Mouse (Mus musculus) liver, embryonic 16.5 days (tissue): Measurements from ENCODE around the gene Med24. TPM values are rescaled to one million over a fixed set of nuclear protein-coding genes. Genes with fewer than 3 reads are reported as not detected.
"Not testable (repeated sequence)": the region's sequence is repeated elsewhere in the genome, so short reads cannot be mapped to it uniquely, and the experiment has no call there.

ENCODE experiments used
- ATAC-seq: fragments of 200-750 bp; cut with Nextera tagmentation; 2 replicates; pipeline ENCODE4 v1.8.0; 2017; ENCODE audit warnings: low read depth, mild to moderate bottlenecking, moderate number of reproducible peaks, moderate library complexity
- H3K27ac ChIP-seq: fragments of 300-500 bp; sonication (generic); 2 replicates; pipeline ENCODE4 v1.5.1; 2014; ENCODE audit warnings: mild to moderate bottlenecking, low read length
- H3K27me3 ChIP-seq: fragments of 300-500 bp; sonication (generic); 2 replicates; pipeline ENCODE4 v1.6.1; 2014; ENCODE audit warnings: low read depth, low read length, mixed read lengths; ENCODE audit not compliant: control insufficient read depth, insufficient read depth
- H3K36me3 ChIP-seq: fragments of 300-500 bp; sonication (generic); 2 replicates; pipeline ENCODE4 v1.6.1; 2014; ENCODE audit warnings: mild to moderate bottlenecking; ENCODE audit not compliant: control insufficient read depth, insufficient read depth
- H3K4me1 ChIP-seq: fragments of 300-500 bp; sonication (generic); 2 replicates; pipeline ENCODE4 v1.6.1; 2014; ENCODE audit warnings: low read depth, low read length, mixed read lengths; ENCODE audit not compliant: control insufficient read depth
- H3K4me2 ChIP-seq: fragments of 300-500 bp; sonication (generic); 2 replicates; pipeline ENCODE4 v1.6.1; 2014; ENCODE audit warnings: low read depth, low read length, mixed read lengths
- H3K4me3 ChIP-seq: fragments of 300-500 bp; sonication (generic); 2 replicates; pipeline ENCODE4 v1.5.1; 2014; ENCODE audit warnings: low read depth, mild to moderate bottlenecking, low read length
- H3K9ac ChIP-seq: fragments of 300-500 bp; sonication (generic); 2 replicates; pipeline ENCODE4 v1.6.1; 2014; ENCODE audit warnings: low read depth, low read length
- H3K9me3 ChIP-seq: fragments of 300-500 bp; sonication (generic); replicated peaks from 2 replicates; pipeline ENCODE4 v1.6.1; 2016; ENCODE audit warnings: low read length; ENCODE audit not compliant: control insufficient read depth
- WGBS: fragments of 180-500 bp; shearing (Covaris S2); extraction: QIAGEN DNeasy Blood & Tissue Kit; methylation state at CpG from one replicate; pipeline ENCODE4 v1.1.7; 2014; ENCODE audit not compliant: insufficient replicate concordance; 5-methylcytosine and 5-hydroxymethylcytosine counted together
- polyA plus RNA-seq: library from polyadenylated mRNA; unstranded; fragments of >200 nt; fragmentation: Nextera tagmentation; extraction: Ambion mirVana; gene quantifications from 2 replicates; pipeline ENCODE4 v1.2.1, GENCODE M21; 2015

Med24 gene
- polyA plus RNA-seq, 1 experiment from 2014 or later: 23.8 TPM

GRCm38 (mm10) chr11:98737220-98737619 is 8.0 kb upstream of the Med24 start:
- H3K4me1 ChIP-seq: peaks cover 29% of the 10 kb centered on the region
- not testable (repeated sequence) for H3K36me3 ChIP-seq, H3K27me3 ChIP-seq, H3K9me3 ChIP-seq, H3K4me3 ChIP-seq, H3K4me2 ChIP-seq, ATAC-seq, H3K27ac ChIP-seq, H3K9ac ChIP-seq
- WGBS: 58% methylated on average over 2 of the region's 2 CpGs

GRCm38 (mm10) chr11:98736176-98736575 is 6.9 kb upstream of the Med24 start:
- WGBS: 71% methylated on average over 1 of the region's 1 CpGs

GRCm38 (mm10) chr11:98735111-98735510 is 5.9 kb upstream of the Med24 start:
- peaks cover 3% of the 10 kb centered on the region; the same call in 1 of the 2 replicates for H3K9me3 ChIP-seq
- H3K27ac ChIP-seq: no peak overlapping the region
- ATAC-seq: no peak
- H3K4me3 ChIP-seq: no peak overlapping the region
- no peaks in the 10 kb centered on the region for H3K36me3 ChIP-seq
- no peaks in the 10 kb centered on the region for H3K27me3 ChIP-seq
- no peak overlapping the region for H3K9ac ChIP-seq
- WGBS: 82% methylated on average over 4 of the region's 4 CpGs
- peaks cover 20% of the 10 kb centered on the region for H3K4me1 ChIP-seq
- no peak overlapping the region for H3K4me2 ChIP-seq

More at GRCm38 (mm10) chr11:98736176-98736575, 6.9 kb upstream of the Med24 start:
- Histone ChIP-seq H3K36me3 (no peaks in the 10 kb centered on the region), H3K4me1 (peaks cover 29% of the 10 kb centered on the region), H3K4me2 (no peak overlapping the region), H3K4me3 (no peak overlapping the region), H3K9me3 (peaks cover 3% of the 10 kb centered on the region; the same call in 1 of the 2 replicates), H3K27ac (no peak overlapping the region), H3K9ac (no peak overlapping the region), H3K27me3 (no peaks in the 10 kb centered on the region)
- no peak for ATAC-seq

- Histone ChIP-seq H3K4me3 (no peak overlapping the region), H3K4me2 (no peak overlapping the region), H3K36me3 (no peaks in the 10 kb centered on the region), H3K27ac (no peak overlapping the region), H3K27me3 (no peaks in the 10 kb centered on the region), H3K9ac (no peak overlapping the region), H3K9me3 (peaks cover 3% of the 10 kb centered on the region; the same call in 1 of the 2 replicates), H3K4me1 (peaks cover 12% of the 10 kb centered on the region)
- ATAC-seq: no peak
- WGBS: 71% methylated on average over 3 of the region's 3 CpGs
Measured at GRCm38 (mm10) chr11:98734020-98734419, 4.8 kb upstream of the Med24 start.

DNA sequence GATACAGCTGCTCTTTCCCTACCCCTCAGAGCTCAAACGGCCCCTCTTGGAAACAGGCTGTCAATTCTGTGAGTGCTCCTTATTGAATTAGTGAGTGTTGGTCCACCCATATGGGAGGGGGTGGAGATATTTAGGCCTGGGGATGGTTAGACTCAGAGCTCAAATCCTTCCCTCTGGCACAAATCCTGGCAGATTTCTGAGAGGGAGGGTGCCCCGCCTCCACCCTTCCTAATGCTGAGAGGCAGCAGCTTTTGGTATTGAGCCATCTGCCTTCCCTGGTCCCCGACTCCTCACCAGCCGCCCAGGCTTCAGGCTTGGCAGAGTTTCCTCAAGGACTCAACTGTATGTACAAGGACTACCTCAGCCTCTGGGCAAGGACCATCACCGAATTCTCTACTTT is 1.9 kb upstream of the Med24 start:
- Histone ChIP-seq H3K4me1 (peaks cover 9% of the 10 kb centered on the region), H3K36me3 (no peaks in the 10 kb centered on the region; the same call in 1 of the 2 replicates), H3K9ac (no peak overlapping the region), H3K9me3 (peaks cover 3% of the 10 kb centered on the region; the same call in 1 of the 2 replicates), H3K27me3 (no peaks in the 10 kb centered on the region), H3K4me3 (no peak overlapping the region), H3K4me2 (no peak overlapping the region), H3K27ac (no peak overlapping the region)
- 54% methylated on average over 5 of the region's 5 CpGs for WGBS
- ATAC-seq: no peak

- Histone ChIP-seq H3K9me3 (peaks cover 3% of the 10 kb centered on the region; the same call in 1 of the 2 replicates), H3K27me3 (no peaks in the 10 kb centered on the region), H3K4me2 (no peak overlapping the region), H3K36me3 (no peaks in the 10 kb centered on the region; the same call in 1 of the 2 replicates), H3K27ac (no peak overlapping the region), H3K4me3 (no peak overlapping the region), H3K9ac (no peak overlapping the region), H3K4me1 (peaks cover 9% of the 10 kb centered on the region)
- 59% methylated on average over 4 of the region's 4 CpGs for WGBS
- ATAC-seq: no peak
Measured at GRCm38 (mm10) chr11:98730727-98731126, 1.5 kb upstream of the Med24 start.

DNA sequence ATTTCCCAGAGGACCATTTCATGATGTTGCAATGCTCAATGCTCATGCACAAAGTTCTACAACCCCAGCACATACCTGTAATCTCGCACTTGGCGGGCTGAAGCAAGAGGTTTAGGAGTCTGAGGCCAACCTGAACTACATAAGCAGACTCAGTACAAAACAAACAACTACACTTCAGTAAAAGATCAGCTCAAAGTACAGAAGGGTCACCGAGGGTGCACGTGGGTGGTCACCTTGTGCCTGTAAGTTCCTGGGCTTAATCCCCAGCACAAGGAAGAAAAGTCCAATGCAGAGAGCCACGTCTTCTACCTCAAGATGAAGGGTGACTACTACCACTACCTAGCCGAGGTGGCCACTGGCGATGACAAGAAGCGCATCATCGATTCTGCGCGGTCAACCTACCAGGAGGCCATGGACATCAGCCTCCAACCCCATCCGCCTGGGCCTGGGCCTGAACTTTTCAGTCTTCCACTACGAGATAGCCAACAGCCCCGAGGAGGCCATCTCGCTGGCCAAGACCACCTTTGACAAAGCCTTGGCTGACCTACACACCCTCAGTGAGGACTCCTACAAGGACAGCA is 3.2 kb downstream of the Med24 start:
- Histone ChIP-seq H3K9me3 (no peaks in the 10 kb centered on the region), H3K36me3 (no peaks in the 10 kb centered on the region; the same call in 1 of the 2 replicates), H3K27ac (no peak overlapping the region), H3K9ac (no peak overlapping the region), H3K4me2 (no peak overlapping the region), H3K4me3 (no peak overlapping the region), H3K4me1 (peaks cover 9% of the 10 kb centered on the region), H3K27me3 (no peaks in the 10 kb centered on the region)
- 83% methylated on average over 15 of the region's 15 CpGs for WGBS
- ATAC-seq: no peak

DNA sequence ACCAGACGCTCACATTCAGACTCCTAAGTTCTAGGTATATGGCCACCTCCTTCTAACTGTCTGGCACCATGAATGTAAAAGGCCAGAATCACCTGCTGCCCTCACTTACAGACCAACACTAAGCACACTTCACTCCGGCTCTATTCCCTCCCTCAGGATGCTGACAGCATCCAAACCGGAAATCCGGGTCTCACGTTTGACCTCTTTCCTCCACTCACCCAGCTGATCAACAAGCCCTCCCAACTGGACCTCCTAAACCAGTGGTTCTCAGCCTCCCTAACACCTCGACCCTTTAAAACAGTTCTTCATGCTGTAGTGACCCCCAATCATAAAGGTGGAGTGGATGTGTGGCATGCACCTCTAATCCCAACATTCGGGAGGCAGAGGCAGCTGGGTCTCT is 6.1 kb downstream of the Med24 start:
- H3K9me3 ChIP-seq: no peaks in the 10 kb centered on the region
- peaks cover 4% of the 10 kb centered on the region for H3K4me1 ChIP-seq
- no peak overlapping the region for H3K4me3 ChIP-seq
- H3K9ac ChIP-seq: no peak overlapping the region
- no peak for ATAC-seq
- H3K27me3 ChIP-seq: no peaks in the 10 kb centered on the region
- 67% methylated on average over 7 of the region's 7 CpGs for WGBS
- no peaks in the 10 kb centered on the region; the same call in 1 of the 2 replicates for H3K36me3 ChIP-seq
- H3K4me2 ChIP-seq: no peak overlapping the region
- no peak overlapping the region for H3K27ac ChIP-seq

DNA sequence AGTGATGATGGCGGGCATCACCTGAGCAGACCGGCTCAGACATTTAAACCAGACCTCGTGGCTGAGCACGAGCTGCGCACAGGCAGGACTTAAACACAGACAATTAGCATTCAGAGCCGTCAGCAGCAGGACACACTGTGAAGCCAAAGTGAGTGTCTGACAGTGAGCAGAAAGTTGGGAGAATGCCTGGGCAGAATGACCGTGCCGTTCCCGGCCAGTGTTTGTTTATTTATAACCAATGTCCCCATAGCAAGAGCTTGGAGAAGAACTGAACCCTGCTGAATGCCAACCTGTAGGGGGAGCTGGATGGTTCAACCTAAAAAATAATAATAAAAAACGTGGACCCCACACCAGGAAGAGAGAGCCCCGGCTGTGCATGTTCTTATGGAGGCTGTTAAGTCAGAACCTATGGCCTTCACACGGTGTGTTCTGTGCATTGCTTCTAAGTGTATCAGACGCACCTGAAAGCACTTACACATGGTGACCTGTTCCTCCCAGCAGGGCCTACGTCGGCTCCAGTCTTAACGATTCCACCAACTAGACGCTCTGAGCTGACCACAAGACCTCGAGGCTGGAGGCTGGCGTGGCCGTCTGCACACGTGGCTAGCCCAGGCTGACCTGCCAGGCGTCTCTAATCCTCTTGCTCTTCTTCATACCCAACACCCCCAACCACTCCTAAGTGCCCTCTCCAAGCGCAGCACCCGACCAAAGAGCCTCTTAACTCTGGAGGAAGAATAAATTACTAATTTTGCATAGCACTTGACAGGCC is 7.6 kb downstream of the Med24 start:
- H3K9me3 ChIP-seq: no peaks in the 10 kb centered on the region
- no peak overlapping the region for H3K27ac ChIP-seq
- H3K9ac ChIP-seq: no peak overlapping the region
- H3K4me2 ChIP-seq: no peak overlapping the region
- H3K27me3 ChIP-seq: no peaks in the 10 kb centered on the region
- no peak overlapping the region for H3K4me3 ChIP-seq
- no peak for ATAC-seq
- 72% methylated on average over 24 of the region's 24 CpGs for WGBS
- peaks cover 6% of the 10 kb centered on the region; the same call in 1 of the 2 replicates for H3K4me1 ChIP-seq
- peaks cover 4% of the 10 kb centered on the region; the same call in 1 of the 2 replicates for H3K36me3 ChIP-seq
